Mouse (Mus musculus) testis, adult 2 months (tissue): ENCODE measurements around the gene Asna1.

ENCODE experiments used
- CTCF ChIP-seq: fragments of 200-500 bp; IDR thresholded peaks from 2 replicates; pipeline ENCODE4 v1.5.1; 2012; ENCODE audit warnings: low read depth, mild to moderate bottlenecking, inconsistent platforms, low read length, moderate library complexity; ENCODE audit not compliant: control insufficient read depth, insufficient read depth, insufficient replicate concordance
- POLR2A ChIP-seq: fragments of 200-500 bp; IDR thresholded peaks from 2 replicates; pipeline ENCODE4 v1.6.1; 2012; ENCODE audit warnings: low read depth, mild to moderate bottlenecking, inconsistent platforms, low read length, moderate library complexity; ENCODE audit not compliant: control insufficient read depth

- TF ChIP-seq CTCF (no peak), POLR2A (peak; percentile 68)
Measured at GRCm38 (mm10) chr8:84976031-84976762, 48.9 kb downstream of the Asna1 start.
